Mouse (Mus musculus): ENCODE data around the gene Npm1.

DNA sequence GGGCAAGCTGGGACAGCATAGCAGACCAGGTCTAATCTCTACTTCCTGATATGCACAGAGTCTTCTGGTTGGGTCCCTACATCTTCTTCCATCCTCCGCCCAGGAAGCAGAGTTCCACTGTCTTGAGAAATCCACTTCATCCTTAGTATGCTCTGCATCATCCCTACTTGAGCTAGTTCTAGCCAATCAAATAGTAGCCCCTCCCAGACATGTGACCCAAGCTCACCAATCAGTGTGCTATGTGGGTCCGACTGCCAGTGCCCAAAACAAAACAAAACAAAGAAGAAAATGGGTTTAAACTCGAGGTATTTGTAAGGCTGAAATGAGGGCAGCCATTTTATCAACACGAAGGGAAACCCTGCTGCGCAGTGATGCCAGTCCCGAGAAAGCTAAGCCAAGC is 44.5 kb downstream of the Npm1 start:
- no peak for TF ChIP-seq CTCF (conservative IDR thresholded peaks at IDR 0.05; ENCODE audit: low read length)
- TF ChIP-seq POU5F1 (IDR thresholded peaks at IDR 0.05; ENCODE audit: borderline replicate concordance, low read length): no peak
